Mouse (Mus musculus) cerebellum, postnatal 25 days (tissue): ENCODE data around the gene Ppig.

Source experiments
- DNase-seq, 2 experiments: peaks; one replicate each; pipeline ENCODE4 v3.0.0; 2021; ENCODE audit warnings: mixed read lengths in 2 of 2

Gene Ppig

DNA sequence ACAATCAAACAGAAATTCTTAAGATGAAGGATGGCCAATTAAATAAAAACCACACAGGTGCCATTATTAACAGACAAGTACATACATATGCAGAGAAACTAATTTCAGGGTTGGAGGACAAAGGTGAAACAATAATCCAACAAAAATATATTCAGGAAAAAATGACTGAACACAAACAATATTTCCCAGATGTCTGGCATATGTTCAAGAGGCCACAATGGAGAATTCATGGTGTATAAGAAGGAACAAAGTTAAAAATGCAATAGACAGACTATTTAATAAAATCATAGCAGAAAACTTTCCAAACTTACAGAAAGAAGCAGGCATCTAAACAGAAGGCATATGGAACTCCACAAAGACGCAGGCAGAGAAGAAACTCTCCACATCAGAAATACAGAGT is 42.4 kb downstream of the Ppig start:
- no peak for DNase-seq

DNA sequence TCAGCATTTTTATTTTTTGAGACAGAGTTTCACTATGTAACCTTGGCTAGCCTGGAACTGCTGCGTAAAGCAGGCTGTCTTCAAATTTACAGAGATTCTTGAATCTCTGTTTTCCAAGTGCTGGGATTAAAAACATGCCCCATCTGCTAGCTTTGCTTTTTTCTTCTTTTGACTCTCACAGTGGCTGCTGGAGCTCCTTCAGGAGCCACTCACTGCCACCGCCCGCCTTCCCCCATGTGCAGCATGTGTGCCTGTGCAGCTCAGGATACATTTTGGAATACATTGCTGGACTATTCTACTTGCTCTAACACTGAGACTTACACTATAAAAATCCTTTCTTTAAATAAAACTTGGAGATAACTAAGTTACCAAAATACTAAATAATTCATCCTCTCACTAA is 51.0 kb downstream of the Ppig start:
- no peak for DNase-seq

DNA sequence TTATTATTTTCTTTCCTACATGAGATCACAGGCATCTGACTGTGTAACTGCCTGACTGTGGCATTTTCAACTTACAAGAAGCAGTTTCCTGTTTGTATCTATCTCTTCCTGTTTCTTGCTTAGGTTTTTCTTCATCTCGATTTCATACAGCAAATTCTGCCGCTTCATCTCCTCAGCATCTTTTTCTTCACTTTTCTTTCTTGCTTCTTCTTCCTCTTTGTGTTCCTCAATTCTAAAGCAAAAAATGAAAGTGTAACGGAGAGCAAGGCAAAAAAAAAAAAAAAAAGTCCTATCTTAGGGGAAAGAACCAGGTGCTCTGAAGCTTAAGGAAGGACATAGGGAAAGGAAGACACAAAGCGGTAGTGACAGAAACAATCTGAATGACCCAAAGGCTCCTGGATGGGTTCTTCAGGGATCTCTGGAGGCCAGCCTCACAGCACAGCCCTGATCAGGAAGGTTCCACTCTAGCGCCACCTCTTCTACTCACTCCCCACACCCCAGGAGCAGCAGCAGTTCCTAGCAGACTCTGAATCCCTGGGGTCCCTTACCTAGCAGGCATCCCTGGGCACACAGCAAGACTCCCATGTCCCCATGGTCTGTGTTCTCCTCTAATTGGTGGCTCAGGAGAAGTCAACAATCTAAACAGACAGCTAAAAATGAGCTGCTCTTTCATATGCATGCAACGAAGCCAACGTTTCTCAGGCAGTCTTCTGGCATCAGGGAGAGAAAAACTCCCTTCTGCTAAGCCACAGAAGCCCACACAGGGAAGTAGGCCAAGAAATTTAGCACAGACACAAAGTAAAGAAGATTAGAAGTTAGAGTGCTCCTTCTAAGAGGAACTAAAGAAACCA is 55.9 kb downstream of the Ppig start:
- DNase-seq: no peak

DNA sequence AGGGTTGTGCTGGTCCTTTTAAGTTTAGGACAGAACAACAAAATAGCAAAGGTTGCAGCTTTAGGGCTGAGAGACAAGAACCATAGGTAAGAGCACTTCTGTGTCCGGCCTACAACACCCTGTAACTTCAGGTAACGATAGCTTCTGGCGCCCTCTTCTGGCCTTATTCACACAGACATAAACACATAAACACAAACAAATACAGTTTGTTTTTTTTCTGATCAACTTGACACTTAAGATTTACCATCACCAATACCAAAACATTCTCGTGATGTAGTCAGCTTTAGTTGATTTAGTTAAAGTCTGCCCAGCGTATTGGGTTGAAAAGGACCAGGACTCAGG is 56.5 kb downstream of the Ppig start:
- DNase-seq: peak in 1 of 2 experiments; percentile 18

DNA sequence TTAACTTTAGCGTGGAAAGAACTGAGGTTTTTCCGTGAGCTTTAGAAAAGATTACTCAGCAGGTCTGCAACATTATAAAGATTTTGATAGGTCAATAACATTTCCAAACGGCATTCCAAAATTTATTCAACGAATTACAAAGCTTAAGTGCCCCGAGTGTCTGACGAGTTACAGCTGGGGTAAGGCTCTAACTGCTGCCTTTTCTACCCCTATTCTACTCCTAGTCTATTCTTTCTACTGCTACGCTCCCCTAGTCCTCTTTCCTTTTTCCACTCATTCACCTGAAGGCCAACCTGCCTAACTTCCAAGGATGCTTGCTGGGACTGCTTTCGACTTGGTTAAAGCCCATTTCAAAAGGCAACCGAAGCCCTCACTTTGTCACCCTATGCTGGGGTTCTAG is 66.6 kb downstream of the Ppig start:
- DNase-seq: no peak

DNA sequence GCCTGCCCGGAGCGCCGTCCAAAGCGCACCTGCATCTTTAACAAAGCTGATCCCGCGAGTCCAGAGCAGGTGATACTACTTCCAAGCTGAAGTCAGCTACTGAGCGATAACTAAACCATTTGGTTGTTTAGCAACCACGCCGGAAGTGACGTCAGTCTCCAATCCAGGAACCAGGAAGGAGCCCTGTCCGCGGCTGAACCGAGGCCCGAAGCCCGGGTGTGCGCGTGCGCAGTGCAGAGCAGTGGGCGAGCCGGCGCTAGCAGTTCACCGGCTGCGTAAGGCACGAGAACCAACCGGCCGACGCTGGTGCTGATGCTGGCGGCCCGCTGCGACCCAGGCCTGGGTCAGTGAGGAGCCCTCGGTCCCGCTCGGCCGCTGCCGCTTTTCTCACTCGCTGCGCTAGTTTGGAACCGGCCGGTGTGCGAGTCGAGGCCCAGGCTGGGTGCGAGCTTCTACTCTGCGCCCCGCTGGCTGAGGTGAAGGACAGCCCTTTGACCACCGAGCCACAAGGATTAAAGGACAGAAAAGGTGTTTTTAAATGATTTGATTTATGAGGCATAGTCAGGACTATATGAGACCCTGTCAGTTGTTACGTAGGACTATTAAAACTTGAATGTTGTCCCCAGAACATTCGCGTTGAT is 67.2 kb downstream of the Ppig start, which contains the start of the genes Ccdc173 and Phospho2:
TSS of gene Ccdc173 (minus strand) at position 147 of the 641 bp plus-strand sequence.
TSS of gene Phospho2 (plus strand) at position 195 of the 641 bp plus-strand sequence.
- DNase-seq: peak; percentile 98 to 99

DNA sequence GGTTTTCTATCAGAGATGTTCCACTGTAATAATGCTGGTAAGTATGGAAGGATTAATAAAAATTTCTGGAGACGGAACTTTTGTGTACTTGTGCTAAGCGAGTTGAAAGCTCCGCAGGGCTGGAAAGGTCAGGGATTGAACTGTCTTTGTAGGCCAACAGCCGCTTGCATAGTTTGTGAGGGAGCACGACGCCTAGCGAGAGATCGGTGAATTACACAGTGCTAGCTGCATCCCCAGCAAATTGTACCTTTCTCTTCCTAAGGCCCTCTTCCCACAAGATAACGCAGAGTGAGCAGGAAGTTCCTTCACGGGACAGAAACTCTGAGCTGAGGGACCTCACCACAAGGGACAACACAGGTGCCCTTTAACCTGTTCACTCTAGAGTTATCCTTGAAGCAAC is 67.9 kb downstream of the Ppig start:
- DNase-seq: peak; percentile 90 to 92

DNA sequence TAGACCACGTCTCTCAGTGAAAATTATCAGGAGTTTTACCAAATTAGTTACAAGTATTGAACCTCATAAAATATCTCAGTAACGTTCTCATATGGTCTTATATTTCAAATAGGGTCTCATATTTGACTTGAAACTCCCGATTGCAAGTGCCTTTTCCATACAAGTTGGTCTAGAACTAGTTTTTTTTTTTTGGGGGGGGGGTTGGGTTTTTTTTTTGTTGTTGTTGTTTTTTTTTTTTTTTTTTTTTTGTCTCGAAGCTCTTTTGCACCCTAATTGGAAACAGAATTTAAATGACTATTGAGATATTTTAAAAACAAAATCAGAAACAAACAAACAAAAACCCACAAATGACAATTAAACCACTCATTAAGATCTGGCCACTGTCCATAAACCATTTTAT is 68.4 kb downstream of the Ppig start:
- DNase-seq: no peak

DNA sequence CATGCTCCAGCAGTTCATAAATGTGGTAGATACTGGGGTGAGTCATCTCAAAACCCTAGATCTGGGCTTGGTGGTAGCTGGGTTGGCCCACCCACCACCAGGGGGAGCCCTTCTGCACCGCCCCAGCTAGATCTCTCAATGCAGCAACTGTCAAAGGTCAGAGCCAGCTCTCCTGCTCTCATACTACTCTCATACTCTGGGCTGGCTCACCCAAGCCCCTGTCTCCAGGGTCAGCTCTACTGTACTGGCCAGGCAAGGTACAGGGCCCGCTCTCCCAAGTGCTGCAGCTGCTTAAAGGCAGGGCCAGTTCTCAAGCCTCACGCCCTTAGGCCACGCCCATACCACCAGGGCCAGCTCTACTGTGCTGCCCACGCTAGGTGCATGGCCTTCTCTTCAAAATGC is 80.6 kb downstream of the Ppig start:
- peak; percentile 63 to 78 for DNase-seq
